Mouse (Mus musculus) cerebellum, adult 2 months (tissue): ENCODE data around the gene Gapvd1. TPM values are rescaled to one million over a fixed set of nuclear protein-coding genes. Genes with fewer than 3 reads are reported as not detected.
A peak's percentile ranks its signal among the peaks of the same experiment; 100 is the strongest.

ENCODE experiments used
- DNase-seq, 2 experiments: peaks; one replicate each; pipeline ENCODE4 v3.0.0; 2021
- H3K27ac ChIP-seq: fragments of 200-500 bp; 2 replicates; pipeline ENCODE4 v1.5.1; 2012; ENCODE audit warnings: low read length, control low read depth, inconsistent platforms; ENCODE audit not compliant: insufficient read depth
- H3K27me3 ChIP-seq: fragments of 200-500 bp; 2 replicates; pipeline ENCODE4 v1.6.1; 2012; ENCODE audit warnings: inconsistent platforms, mild to moderate bottlenecking, low read length, moderate library complexity; ENCODE audit not compliant: control insufficient read depth, insufficient read depth
- H3K4me1 ChIP-seq: fragments of 200-500 bp; 2 replicates; pipeline ENCODE4 v1.6.1; 2011; ENCODE audit warnings: low read length; ENCODE audit not compliant: control insufficient read depth, insufficient read depth
- H3K4me3 ChIP-seq: fragments of 200-500 bp; replicated peaks from 2 replicates; pipeline ENCODE3; 2011; ENCODE audit warnings: mild to moderate bottlenecking, low read depth, low read length, control low read depth; ENCODE audit not compliant: insufficient read depth
- CTCF ChIP-seq: fragments of 200-500 bp; IDR thresholded peaks from 2 replicates; pipeline ENCODE4 v1.5.1; 2011; ENCODE audit warnings: low read depth, mild to moderate bottlenecking, control low read depth, low read length, moderate library complexity, borderline replicate concordance; ENCODE audit not compliant: insufficient read depth
- POLR2A ChIP-seq: fragments of 200-500 bp; IDR thresholded peaks from 2 replicates; pipeline ENCODE4 v1.6.1; 2011; ENCODE audit warnings: low read length, control low read depth, borderline replicate concordance; ENCODE audit not compliant: insufficient read depth
- WGBS: fragments of 180-500 bp; shearing (Covaris S2); methylation state at CpG from one replicate; pipeline ENCODE4 v1.1.7; 2018; 5-methylcytosine and 5-hydroxymethylcytosine counted together
- polyA plus RNA-seq: library from polyadenylated mRNA; depleted of rRNA; stranded (reverse); fragments of >200 nt; gene quantifications from 2 replicates; pipeline ENCODE4 v1.2.3, GENCODE M21; 2012

Gapvd1 gene
- polyA plus RNA-seq, 1 experiment = 49.4 TPM

DNA sequence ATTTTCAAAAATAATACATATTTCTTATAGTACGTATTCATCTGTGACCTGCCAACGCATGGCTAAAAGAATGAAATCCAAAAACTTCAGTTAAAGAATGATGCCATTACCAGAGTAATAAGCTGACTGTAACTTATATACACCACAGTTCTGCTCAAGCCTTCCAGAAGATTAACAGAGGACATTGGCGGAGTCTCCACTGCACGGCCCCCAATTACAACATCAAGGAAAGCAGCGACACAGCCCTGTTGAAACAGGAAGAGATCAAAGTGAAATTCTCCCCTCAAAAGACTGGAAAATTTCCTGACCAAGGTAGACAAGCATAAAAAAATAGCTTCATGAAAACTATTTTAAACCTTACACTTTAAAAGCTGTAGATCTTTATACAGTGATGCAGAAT is 29.8 kb downstream of the Gapvd1 start:
- Histone ChIP-seq H3K4me1 (no peaks in the 10 kb centered on the region), H3K27ac (no peak overlapping the region), H3K4me3 (no peak overlapping the region), H3K27me3 (no peaks in the 10 kb centered on the region)
- DNase-seq = no peak
- WGBS = 98% methylated on average over 5 of the region's 5 CpGs
- TF ChIP-seq POLR2A (no peak), CTCF (no peak)

DNA sequence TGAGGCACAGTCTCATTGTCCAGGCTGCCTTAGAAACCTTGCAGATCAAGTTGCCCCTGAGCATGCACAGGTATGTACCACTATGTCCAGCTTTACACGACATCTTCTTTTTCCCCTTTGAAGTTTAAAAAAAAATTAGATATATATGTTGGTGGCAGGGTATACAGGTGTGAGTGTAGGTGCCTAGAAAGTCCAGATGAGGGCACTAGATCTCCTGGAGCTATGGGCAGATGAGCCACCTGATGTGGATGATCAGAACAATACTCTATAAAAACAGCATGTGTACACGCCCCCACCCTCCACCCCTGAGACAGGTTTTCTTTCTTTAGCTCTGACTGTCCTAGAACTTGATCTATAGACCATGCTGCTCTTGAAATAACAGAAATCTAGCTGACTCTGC is 36.8 kb downstream of the Gapvd1 start:
- no peak for TF ChIP-seq POLR2A
- TF ChIP-seq CTCF = no peak
- 94% methylated on average over 2 of the region's 2 CpGs for WGBS
- no peaks in the 10 kb centered on the region for H3K4me1 ChIP-seq

DNA sequence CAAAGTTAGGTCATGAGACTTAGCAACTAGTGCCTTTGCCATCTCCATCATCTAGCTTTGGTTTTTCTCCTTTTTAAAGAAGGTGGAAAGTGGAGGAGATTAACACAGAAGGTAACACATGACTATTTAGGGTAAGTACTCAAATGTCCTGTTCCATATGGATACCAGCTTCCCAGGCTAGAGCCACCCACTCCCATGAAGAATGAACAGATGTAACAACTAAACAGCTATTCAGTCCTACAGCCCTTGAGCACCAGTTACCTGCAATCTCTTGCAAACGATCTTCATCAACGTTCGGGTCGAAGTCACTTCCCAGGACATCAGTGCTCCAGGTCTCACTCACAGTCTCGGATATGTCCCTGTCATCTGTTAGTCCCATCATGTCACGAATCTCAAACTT is 43.1 kb downstream of the Gapvd1 start:
- TF ChIP-seq POLR2A = no peak
- no peak for TF ChIP-seq CTCF
- H3K4me3 ChIP-seq = no peak overlapping the region
- 94% methylated on average over 6 of the region's 6 CpGs for WGBS
- no peaks in the 10 kb centered on the region for H3K27me3 ChIP-seq
- no peaks in the 10 kb centered on the region for H3K4me1 ChIP-seq
- H3K27ac ChIP-seq = no peak overlapping the region
- DNase-seq = no peak

More for the DNA sequence above, 36.8 kb downstream of the Gapvd1 start:
- DNase-seq = no peak
- no peak overlapping the region for H3K27ac ChIP-seq
- H3K4me3 ChIP-seq = no peak overlapping the region
- H3K27me3 ChIP-seq = no peaks in the 10 kb centered on the region

DNA sequence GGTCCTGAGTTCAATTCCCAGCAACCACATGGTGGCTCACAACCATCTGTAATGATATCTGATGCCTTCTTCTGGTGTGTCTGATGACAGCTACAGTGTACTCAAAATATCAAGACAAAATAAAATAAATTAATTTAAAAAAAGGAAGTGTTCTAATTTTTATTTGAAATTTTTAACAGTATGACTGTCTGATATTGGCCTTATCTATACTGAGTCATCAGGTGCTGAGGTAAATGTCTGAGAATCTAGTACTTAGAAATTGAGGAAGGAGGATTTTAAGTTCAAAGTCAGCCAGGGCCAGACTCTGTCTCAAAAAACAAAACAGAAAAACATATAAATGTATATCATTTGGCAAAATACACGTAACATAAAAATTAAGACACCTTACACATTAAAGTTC is 46.4 kb downstream of the Gapvd1 start:
- TF ChIP-seq CTCF = no peak
- TF ChIP-seq POLR2A = no peak
- H3K4me1 ChIP-seq = no peaks in the 10 kb centered on the region
- WGBS = 92% methylated on average over 1 of the region's 1 CpGs
- H3K27me3 ChIP-seq = no peaks in the 10 kb centered on the region
- H3K27ac ChIP-seq = no peak overlapping the region
- DNase-seq = no peak
- no peak overlapping the region for H3K4me3 ChIP-seq

DNA sequence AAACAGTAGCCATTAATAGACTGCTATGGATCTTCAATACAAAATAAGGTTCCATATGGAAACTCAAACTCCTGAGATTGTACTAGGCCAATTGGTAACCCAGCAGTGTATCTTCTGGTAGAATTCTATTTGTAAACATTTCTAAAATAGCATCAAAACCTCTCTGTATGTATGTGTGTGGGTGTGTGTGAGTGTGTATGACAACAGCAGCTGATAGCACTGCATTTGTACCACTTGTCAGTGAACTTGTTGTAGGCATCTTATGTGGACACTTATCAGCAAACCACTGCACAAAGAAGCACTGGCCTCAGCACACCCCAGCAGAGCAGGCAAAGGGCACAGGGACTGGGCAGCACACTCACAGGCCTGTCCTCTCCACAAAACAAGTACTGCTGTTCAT is 58.4 kb downstream of the Gapvd1 start:
- TF ChIP-seq CTCF = no peak
- no peak for TF ChIP-seq POLR2A
- no peak for DNase-seq
- Histone ChIP-seq H3K27ac (no peak overlapping the region), H3K4me3 (no peak overlapping the region), H3K27me3 (no peaks in the 10 kb centered on the region), H3K4me1 (no peaks in the 10 kb centered on the region)

DNA sequence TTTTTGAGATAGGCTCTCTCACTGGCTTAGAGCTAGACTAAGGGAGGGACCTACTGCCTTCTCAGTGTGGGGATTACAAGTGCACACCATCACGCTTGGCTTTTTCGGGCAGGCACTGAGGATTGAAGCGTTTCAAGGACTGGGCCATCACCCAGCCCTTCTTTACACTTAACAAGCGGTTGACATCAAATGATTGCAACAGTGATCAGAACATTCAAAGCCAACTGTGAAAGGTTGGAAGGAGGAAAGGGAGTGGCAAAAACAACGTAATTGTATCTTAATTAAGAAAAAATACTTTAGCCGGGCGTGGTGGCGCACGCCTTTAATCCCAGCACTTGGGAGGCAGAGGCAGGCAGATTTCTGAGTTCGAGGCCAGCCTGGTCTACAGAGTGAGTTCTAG is 62.2 kb downstream of the Gapvd1 start:
- Histone ChIP-seq H3K27ac (no peak overlapping the region), H3K27me3 (no peaks in the 10 kb centered on the region), H3K4me3 (no peak overlapping the region), H3K4me1 (no peaks in the 10 kb centered on the region)
- DNase-seq = no peak
- 95% methylated on average over 10 of the region's 10 CpGs for WGBS
- TF ChIP-seq POLR2A = no peak
- TF ChIP-seq CTCF = no peak

DNA sequence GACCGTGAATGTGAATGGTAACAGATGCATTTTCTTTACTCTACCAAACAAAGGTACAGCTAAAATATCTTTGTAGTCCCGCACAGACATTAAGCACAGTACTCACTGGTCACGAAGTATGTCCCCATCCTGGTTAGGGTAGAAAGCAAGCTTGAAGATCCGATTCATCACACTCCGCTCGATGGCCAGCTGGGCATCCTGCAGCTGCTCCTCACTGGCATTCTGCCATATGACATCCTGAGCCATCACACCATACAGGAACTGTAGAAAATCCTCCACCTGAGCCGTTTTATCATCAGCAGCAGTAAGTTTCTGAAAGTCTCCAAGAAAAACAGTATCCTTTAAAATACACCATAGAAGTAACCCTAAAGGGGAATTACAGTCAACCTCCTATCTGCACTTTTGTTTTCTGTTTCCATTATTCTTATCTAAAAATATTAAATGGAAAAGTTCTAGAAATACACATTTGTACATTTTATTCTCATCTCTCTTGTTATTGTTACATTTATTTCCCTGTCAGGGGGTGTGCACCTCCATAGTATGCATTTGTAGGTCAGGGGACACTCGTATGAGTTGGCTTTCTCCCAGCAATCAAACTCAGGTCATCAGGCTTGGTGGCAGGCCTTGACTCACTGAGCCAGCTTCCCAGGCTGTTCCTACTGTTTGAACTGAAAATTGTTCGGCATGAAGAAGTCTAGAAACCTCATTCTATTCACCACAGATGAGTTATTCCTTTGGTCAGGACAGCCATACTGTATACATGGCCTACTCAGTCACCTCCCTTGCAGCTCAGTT is 70.8 kb downstream of the Gapvd1 start:
- no peak for TF ChIP-seq POLR2A
- no peak for TF ChIP-seq CTCF
- H3K27ac ChIP-seq = no peak overlapping the region
- WGBS = 14% methylated on average over 9 of the region's 9 CpGs
- no peaks in the 10 kb centered on the region for H3K27me3 ChIP-seq
- H3K4me3 ChIP-seq = no peak overlapping the region
- no peaks in the 10 kb centered on the region; the same call in 1 of the 2 replicates for H3K4me1 ChIP-seq
- DNase-seq = peak in 1 of 2 experiments; percentile 45

GRCm38 (mm10) chr2:34677976-34678375 is 77.1 kb downstream of the Gapvd1 start:
- no peaks in the 10 kb centered on the region for H3K27me3 ChIP-seq
- DNase-seq = no peak
- no peak for TF ChIP-seq CTCF
- TF ChIP-seq POLR2A = no peak
- no peak overlapping the region for H3K4me3 ChIP-seq
- 19% methylated on average over 4 of the region's 4 CpGs for WGBS
- H3K27ac ChIP-seq = no peak overlapping the region
- peaks cover 8% of the 10 kb centered on the region for H3K4me1 ChIP-seq
